Mouse (Mus musculus) heart, adult 2 months (tissue): Measurements from ENCODE around the gene Wwox. TPM values are rescaled to one million over a fixed set of nuclear protein-coding genes. Genes with fewer than 3 reads are reported as not detected.

Experiments
- DNase-seq, 2 experiments: peaks; one replicate each; pipeline ENCODE4 v3.0.0; 2021
- H3K27ac ChIP-seq: fragments of 200-600 bp; 2 replicates; pipeline ENCODE4 v1.8.1; 2022
- H3K27me3 ChIP-seq: fragments of 200-500 bp; 2 replicates; pipeline ENCODE4 v1.6.1; 2012; ENCODE audit warnings: mild to moderate bottlenecking, low read length, inconsistent platforms, mixed read lengths; ENCODE audit not compliant: control insufficient read depth, insufficient read depth
- H3K36me3 ChIP-seq: fragments of 200-500 bp; 2 replicates; pipeline ENCODE4 v1.6.1; 2012; ENCODE audit warnings: low read length, inconsistent platforms; ENCODE audit not compliant: control insufficient read depth, insufficient read depth
- H3K4me1 ChIP-seq: fragments of 200-500 bp; 2 replicates; pipeline ENCODE4 v1.6.1; 2011; ENCODE audit warnings: low read length; ENCODE audit not compliant: control insufficient read depth, insufficient read depth
- H3K4me3 ChIP-seq: fragments of 200-600 bp; 2 replicates; pipeline ENCODE4 v1.8.1; 2022
- H3K79me2 ChIP-seq: fragments of 200-500 bp; replicated peaks from 2 replicates; pipeline ENCODE4 v1.6.1; 2012; ENCODE audit warnings: mild to moderate bottlenecking, inconsistent platforms, low read length, moderate library complexity, mixed read lengths; ENCODE audit not compliant: control insufficient read depth, insufficient read depth
- H3K9ac ChIP-seq: fragments of 200-500 bp; 2 replicates; pipeline ENCODE4 v1.6.1; 2012; ENCODE audit warnings: low read depth, mild to moderate bottlenecking, control low read depth, inconsistent platforms, low read length, mixed read lengths
- CTCF ChIP-seq: fragments of 200-600 bp; IDR thresholded peaks from 2 replicates; pipeline ENCODE4 v1.8.1; 2022; ENCODE audit warnings: antibody characterized with exemption, mild to moderate bottlenecking, moderate library complexity
- EP300 ChIP-seq: fragments of 200-500 bp; IDR thresholded peaks from 2 replicates; pipeline ENCODE4 v1.6.1; 2011; ENCODE audit warnings: low read depth, low read length, control low read depth; ENCODE audit not compliant: insufficient read depth
- POLR2A ChIP-seq: fragments of 200-500 bp; IDR thresholded peaks from 2 replicates; pipeline ENCODE4 v1.6.1; 2011; ENCODE audit warnings: mild to moderate bottlenecking, low read depth, low read length, control low read depth; ENCODE audit not compliant: insufficient read depth
- WGBS: fragments of 180-500 bp; shearing (Covaris S2); methylation state at CpG from one replicate; pipeline ENCODE4 v1.1.7; 2018; 5-methylcytosine and 5-hydroxymethylcytosine counted together
- intact Hi-C: fragments of 180-260 bp; cut with DNase I; formaldehyde crosslinking; loops from one replicate; pipeline ENCODE4 v1.15.1; 2025
- polyA plus RNA-seq: library from polyadenylated mRNA; depleted of rRNA; stranded (reverse); fragments of >200 nt; gene quantifications from 2 replicates; pipeline ENCODE4 v1.2.3, GENCODE M21; 2012
- total RNA-seq, 2 experiments: library from RNA; stranded (reverse); gene quantifications; 2 replicates each; pipeline ENCODE4 v1.2.3; 2021

Gene Wwox
- total and polyA plus RNA-seq, 3 experiments, result 3.3 to 4.6 (median 4.6) TPM

- Histone ChIP-seq H3K36me3 (no peaks in the 10 kb centered on the region), H3K27ac (no peak overlapping the region), H3K79me2 (no peaks in the 10 kb centered on the region), H3K9ac (no peak overlapping the region), H3K4me1 (peaks cover 6% of the 10 kb centered on the region; the same call in 1 of the 2 replicates), H3K27me3 (no peaks in the 10 kb centered on the region), H3K4me3 (no peak overlapping the region)
- DNase-seq, result no peak
- WGBS, result 44% methylated on average over 9 of the region's 9 CpGs
- TF ChIP-seq CTCF (no peak), EP300 (no peak), POLR2A (no peak)
- intact Hi-C loops, result no loop called here
These were observed 570.7 kb downstream of the Wwox start for GRCm38 (mm10) chr8:115009897-115010768.

DNA sequence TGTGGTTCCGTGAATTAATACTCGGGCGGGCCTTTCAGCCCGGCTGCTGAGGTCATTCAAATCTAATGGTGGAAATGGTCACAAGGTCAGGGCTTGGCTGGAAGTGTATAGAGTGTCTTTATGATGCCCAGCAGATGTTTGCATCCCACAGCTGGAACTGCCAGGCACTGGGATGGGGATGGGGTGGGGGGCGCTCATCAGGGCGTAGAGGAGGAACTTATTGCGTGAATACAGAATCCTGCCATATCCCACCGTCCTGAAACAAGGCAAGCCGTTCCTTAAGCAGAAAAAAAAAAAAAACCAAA, 571.3 kb downstream of the Wwox start:
- no peak for TF ChIP-seq CTCF
- TF ChIP-seq POLR2A, result no peak
- no peak for TF ChIP-seq EP300
- Histone ChIP-seq H3K27ac (no peak overlapping the region), H3K36me3 (no peaks in the 10 kb centered on the region), H3K4me1 (peaks cover 6% of the 10 kb centered on the region; the same call in 1 of the 2 replicates), H3K9ac (no peak overlapping the region), H3K27me3 (no peaks in the 10 kb centered on the region), H3K4me3 (no peak overlapping the region), H3K79me2 (no peaks in the 10 kb centered on the region)
- intact Hi-C loops, result no loop called here
- 77% methylated on average over 9 of the region's 9 CpGs for WGBS
- DNase-seq, result no peak

- H3K79me2 ChIP-seq, result no peaks in the 10 kb centered on the region
- no peak overlapping the region for H3K4me3 ChIP-seq
- no peak for TF ChIP-seq EP300
- TF ChIP-seq POLR2A, result no peak
- TF ChIP-seq CTCF, result no peak
- no peaks in the 10 kb centered on the region for H3K27me3 ChIP-seq
- H3K9ac ChIP-seq, result no peak overlapping the region
- H3K36me3 ChIP-seq, result no peaks in the 10 kb centered on the region
- H3K4me1 ChIP-seq, result no peaks in the 10 kb centered on the region
- no peak overlapping the region for H3K27ac ChIP-seq
- no peak for DNase-seq
- intact Hi-C loops, result loop anchor here (5.0 kb wide), 1 partner anchor 42 kb away; no protein-coding TSS in a partner anchor
- 33% methylated on average over 15 of the region's 15 CpGs for WGBS
These were observed 580.2 kb downstream of the Wwox start for GRCm38 (mm10) chr8:115019661-115020060.

DNA sequence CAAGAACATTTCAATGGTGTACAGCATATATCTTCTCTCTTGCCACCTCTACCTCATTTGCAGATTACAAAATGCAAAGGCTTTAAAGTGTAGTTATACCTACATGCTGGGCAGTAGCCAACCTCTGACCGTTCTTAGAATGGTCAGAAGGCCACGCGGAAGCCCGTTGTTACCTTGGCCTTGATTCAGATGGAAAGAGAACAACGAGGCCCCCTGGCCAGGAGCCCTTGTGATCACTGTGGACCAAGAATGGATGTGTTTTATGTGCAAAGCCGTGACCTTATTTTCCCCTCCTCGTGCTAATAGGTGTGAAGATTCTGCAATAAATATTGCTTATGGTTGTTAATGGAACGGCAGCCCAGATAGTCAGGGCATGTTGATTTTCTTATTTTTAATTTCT, 582.3 kb downstream of the Wwox start:
- DNase-seq, result no peak
- intact Hi-C loops, result loop anchor here (5.0 kb wide), 1 partner anchor 44 kb away; no protein-coding TSS in a partner anchor
- Histone ChIP-seq H3K79me2 (no peaks in the 10 kb centered on the region), H3K9ac (no peak overlapping the region), H3K36me3 (no peaks in the 10 kb centered on the region), H3K27me3 (no peaks in the 10 kb centered on the region), H3K4me3 (no peak overlapping the region), H3K4me1 (peaks cover 6% of the 10 kb centered on the region), H3K27ac (no peak overlapping the region)
- 69% methylated on average over 8 of the region's 8 CpGs for WGBS
- no peak for TF ChIP-seq CTCF
- TF ChIP-seq POLR2A, result no peak
- no peak for TF ChIP-seq EP300

DNA sequence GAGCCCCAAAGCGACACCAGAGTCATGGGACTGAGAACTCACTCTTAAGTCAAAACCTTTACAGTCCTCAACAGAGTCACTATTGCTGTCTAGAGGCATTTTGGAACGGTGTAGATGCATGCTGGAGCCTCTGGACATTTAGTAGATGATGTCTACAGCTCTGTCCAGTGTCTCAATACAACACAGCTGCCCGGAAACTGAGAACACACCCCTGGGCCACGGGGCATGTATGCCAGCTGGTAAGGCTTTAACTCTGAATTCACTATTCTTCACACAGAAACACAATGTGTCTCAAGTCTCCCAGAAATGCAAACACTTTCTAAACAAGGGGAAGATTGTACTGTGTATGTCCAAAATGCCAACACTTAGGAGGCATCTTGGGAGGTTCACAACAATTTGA, 584.6 kb downstream of the Wwox start:
- Histone ChIP-seq H3K27me3 (no peaks in the 10 kb centered on the region), H3K4me3 (no peak overlapping the region), H3K36me3 (no peaks in the 10 kb centered on the region), H3K9ac (no peak overlapping the region), H3K27ac (no peak overlapping the region), H3K4me1 (peaks cover 6% of the 10 kb centered on the region), H3K79me2 (no peaks in the 10 kb centered on the region)
- TF ChIP-seq EP300 (no peak), CTCF (no peak), POLR2A (no peak)
- intact Hi-C loops, result loop anchor here (5.0 kb wide), 1 partner anchor 47 kb away; no protein-coding TSS in a partner anchor
- WGBS, result 90% methylated on average over 4 of the region's 4 CpGs
- no peak for DNase-seq

DNA sequence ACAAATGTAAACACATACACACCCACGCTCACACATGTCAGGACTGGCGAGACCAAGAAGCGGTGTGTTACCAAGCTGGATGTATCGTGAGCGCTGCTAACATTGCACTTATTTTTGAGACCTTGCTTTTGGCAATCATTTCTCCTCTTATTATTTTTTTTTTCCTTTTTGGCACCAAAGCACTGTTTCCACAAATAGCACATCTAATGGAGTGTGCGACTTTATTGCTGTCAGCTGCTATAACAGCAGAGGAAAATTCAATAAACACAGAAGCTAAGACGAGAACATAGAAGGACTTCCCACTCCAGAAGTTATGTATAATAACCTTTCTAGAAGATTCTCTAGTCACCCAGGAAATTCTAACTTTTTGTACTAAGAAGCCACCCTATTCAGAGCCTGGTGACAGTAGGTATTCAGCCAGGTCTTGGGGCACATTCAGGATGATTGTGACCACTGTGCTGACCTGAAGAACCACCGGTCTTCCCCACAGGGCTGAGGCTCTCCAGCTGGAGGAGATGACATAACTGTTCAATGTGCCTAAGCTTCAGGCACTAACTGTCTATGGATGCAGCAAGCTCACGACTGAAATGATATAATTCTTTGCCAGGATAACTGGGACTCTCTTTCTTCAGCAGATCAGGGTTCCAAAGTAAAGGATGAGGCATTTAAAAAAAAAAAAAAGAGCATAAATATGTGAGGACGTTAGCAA, 586.1 kb downstream of the Wwox start:
- 32% methylated on average over 10 of the region's 10 CpGs for WGBS
- Histone ChIP-seq H3K27me3 (no peaks in the 10 kb centered on the region), H3K9ac (no peak overlapping the region), H3K4me3 (no peak overlapping the region), H3K36me3 (no peaks in the 10 kb centered on the region), H3K27ac (no peak overlapping the region), H3K79me2 (no peaks in the 10 kb centered on the region), H3K4me1 (peaks cover 6% of the 10 kb centered on the region)
- TF ChIP-seq EP300, result no peak
- no peak for TF ChIP-seq CTCF
- no peak for TF ChIP-seq POLR2A
- intact Hi-C loops, result no loop called here
- no peak for DNase-seq
